Mouse (Mus musculus) MEL (cell line): ENCODE measurements around the gene Aox4.

Experiments used
- BHLHE40 ChIP-seq: IDR thresholded peaks from 2 replicates; pipeline ENCODE4 v1.6.1; 2012; ENCODE audit warnings: low read depth, mild to moderate bottlenecking, inconsistent platforms, low read length, improper control_type of control experiment, borderline replicate concordance
- CTCF ChIP-seq, 3 experiments: IDR thresholded peaks in 2 of 3; conservative IDR thresholded peaks in 1 of 3; 2 replicates each; pipeline ENCODE4 v1.5.1; 2011 to 2012; ENCODE audit warnings: low read length in 3 of 3, low read depth in 2 of 3, mild to moderate bottlenecking in 2 of 3, improper control_type of control experiment in 1 of 3, inconsistent platforms in 1 of 3, mixed read lengths in 1 of 3, moderate library complexity in 1 of 3; ENCODE audit not compliant: control insufficient read depth in 1 of 3, insufficient read depth in 1 of 3, poor library complexity in 1 of 3, severe bottlenecking in 1 of 3
- EP300 ChIP-seq, 2 experiments: IDR thresholded peaks; 2 replicates each; pipeline ENCODE4 v1.6.1; 2011; ENCODE audit warnings: improper control_type of control experiment in 2 of 2, low read length in 2 of 2, low read depth in 1 of 2, mild to moderate bottlenecking in 1 of 2
- POLR2A ChIP-seq, 2 experiments: IDR thresholded peaks; 2 replicates each; pipeline ENCODE4 v1.6.1; 2011 to 2012; ENCODE audit warnings: low read length in 2 of 2, mild to moderate bottlenecking in 2 of 2, control low read depth in 1 of 2, improper control_type of control experiment in 1 of 2, low read depth in 1 of 2, moderate library complexity in 1 of 2; ENCODE audit not compliant: control insufficient read depth in 1 of 2, insufficient read depth in 1 of 2, poor library complexity in 1 of 2
- POLR2AphosphoS2 ChIP-seq: IDR thresholded peaks from 2 replicates; pipeline ENCODE4 v1.6.1; 2011; ENCODE audit warnings: low read length, improper control_type of control experiment
- TBP ChIP-seq: IDR thresholded peaks from 2 replicates; pipeline ENCODE4 v1.8.0; 2011; ENCODE audit warnings: low read depth, low read length, improper control_type of control experiment
- ZC3H11A ChIP-seq: IDR thresholded peaks from 2 replicates; pipeline ENCODE4 v1.6.1; 2012; ENCODE audit warnings: low read depth, mild to moderate bottlenecking, inconsistent platforms, low read length, improper control_type of control experiment

- no peak for TF ChIP-seq POLR2A (IDR thresholded peaks at IDR 0.05; ENCODE audit: control insufficient read depth in 1 of 2, insufficient read depth in 1 of 2, low read depth in 1 of 2, low read length in 2 of 2, poor library complexity in 1 of 2)
- no peak for TF ChIP-seq CTCF (IDR thresholded peaks at IDR 0.05 in 2 of 3, conservative IDR thresholded peaks at IDR 0.05 in 1 of 3; ENCODE audit: control insufficient read depth in 1 of 3, insufficient read depth in 1 of 3, low read depth in 2 of 3, low read length in 3 of 3, poor library complexity in 1 of 3, severe bottlenecking in 1 of 3)
- no peak for TF ChIP-seq POLR2AphosphoS2
- no peak for TF ChIP-seq TBP
- TF ChIP-seq BHLHE40, result no peak
- no peak for TF ChIP-seq ZC3H11A
- TF ChIP-seq EP300 (IDR thresholded peaks at IDR 0.05; ENCODE audit: low read depth in 1 of 2, low read length in 2 of 2), result no peak
Measured at GRCm38 (mm10) chr1:58213838-58214237, 3.6 kb downstream of the Aox4 start.
